Mouse (Mus musculus): ENCODE results near the gene Glra1.

The Glra1 gene

DNA sequence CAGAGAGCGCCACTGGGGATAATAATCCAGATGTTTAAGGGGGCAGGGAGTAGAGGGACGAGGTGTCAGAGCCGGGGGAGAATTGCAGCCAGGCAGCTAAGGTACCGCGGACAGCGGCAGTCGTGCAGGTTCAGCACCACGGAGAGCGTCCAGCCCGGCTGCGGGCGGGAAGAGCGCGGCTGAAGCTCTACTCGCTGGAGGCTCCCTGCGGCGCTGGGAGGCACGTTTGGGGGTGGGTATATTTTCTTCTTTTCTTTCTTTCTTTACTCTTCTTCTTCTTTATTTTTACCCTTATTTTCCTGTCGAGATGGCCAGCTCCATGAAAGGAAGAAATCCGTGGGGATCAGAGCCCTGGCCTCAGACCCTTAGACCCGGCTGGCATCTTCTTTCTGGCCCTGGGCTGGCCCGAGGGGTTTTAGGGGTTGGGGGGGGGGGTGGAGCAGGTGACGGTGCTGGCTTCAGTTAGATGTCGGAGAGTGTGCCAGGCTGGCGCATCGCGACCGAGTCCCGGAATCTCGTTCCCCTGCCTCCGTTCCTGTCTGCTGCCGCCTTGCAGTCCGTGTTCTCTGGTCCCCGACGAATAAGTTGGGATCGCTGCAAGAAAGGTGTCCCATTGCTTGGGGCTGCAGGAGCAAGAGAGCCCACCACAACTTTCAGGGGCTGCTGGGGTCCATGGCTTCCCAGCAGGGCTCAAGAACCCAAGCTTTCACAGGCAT is at the start of gene Glra1:
Glra1 (minus strand) TSS at position 391 of the 716 bp plus-strand sequence.
- peak; percentile 59 for DNase-seq (ENCODE audit: low read depth, low spot score)

DNA sequence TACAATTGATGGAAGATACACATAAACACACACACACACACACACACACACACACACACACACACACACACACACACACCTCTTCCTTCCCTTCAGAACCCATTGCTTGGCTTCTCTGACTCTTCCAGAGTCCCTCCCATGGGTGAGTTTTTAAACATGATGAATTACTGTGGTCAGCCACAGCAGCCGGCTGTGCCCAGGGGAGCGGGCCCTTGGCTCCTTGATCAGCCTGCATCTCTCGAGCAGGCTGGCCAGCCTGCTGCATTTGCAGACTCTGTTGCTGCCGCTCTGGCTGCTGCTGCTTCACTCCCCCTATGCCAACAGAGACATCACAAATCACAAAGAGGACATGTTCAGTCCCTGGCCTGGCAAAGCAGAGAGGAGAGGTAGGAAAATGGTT is 29.0 kb upstream of the Glra1 start:
- no peak for DNase-seq (ENCODE audit: low read depth, low spot score)

DNA sequence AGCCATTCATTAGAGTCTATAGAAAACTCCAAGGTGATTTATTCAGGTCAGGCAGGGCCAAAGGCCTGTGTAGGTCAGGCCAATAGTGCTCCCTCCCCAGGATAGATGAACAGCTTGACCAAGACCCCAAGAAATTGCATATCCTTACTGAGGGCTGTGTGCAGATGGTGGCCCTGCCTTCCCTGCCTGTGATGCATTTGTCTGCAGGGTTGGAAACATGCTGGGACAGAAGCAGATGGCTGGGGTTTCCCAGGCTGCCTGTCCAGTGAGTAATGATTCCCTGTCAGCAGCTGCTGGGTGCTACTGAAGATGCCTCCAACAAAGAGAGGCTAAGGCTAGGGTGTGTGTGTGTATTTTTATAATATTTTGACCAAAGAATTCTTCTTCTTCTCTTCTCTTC is 25.9 kb upstream of the Glra1 start:
- DNase-seq (ENCODE audit: low read depth, low spot score), result no peak

DNA sequence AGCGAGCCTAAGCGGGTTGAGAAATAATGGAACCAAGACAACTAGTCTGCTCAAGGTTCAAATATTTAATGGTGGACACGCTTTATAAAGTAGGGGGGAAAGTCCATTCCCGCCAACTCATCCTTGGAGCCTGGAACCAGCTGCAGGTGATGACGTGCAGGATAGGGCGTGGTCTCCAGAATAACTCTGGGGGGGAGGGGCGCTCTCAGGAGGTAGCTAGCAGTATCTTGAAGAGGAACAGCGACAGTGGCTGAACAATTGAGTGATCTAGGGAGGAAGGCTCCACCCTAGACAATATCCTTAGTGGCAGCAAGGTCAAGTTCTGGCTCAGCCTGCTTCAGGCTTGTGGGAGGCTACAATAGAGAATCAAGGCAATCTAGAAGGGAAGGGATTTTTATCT is 6.6 kb upstream of the Glra1 start:
- peak; percentile 53 for DNase-seq (ENCODE audit: low read depth, low spot score)

DNA sequence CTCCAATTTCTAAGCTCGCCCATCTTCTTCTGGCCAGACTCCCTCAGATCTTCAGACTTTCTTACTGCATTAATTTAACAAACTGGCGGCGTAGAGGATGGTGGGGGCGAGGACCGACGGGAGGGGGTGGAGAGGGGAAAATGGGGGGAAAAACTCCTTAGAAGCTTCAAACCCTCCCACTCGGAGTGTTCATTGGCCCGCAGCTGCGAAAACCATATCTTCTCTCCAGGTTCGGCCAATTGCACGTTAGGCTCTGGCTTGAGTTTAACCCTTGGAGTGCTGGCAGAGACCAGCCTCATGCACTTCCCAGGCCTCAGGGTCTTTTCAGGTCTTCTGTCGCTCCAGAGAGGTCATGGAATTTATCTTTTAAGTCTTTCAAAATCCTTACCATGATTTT is 524 bp upstream of the Glra1 start:
- no peak for DNase-seq (ENCODE audit: low read depth, low spot score)

DNA sequence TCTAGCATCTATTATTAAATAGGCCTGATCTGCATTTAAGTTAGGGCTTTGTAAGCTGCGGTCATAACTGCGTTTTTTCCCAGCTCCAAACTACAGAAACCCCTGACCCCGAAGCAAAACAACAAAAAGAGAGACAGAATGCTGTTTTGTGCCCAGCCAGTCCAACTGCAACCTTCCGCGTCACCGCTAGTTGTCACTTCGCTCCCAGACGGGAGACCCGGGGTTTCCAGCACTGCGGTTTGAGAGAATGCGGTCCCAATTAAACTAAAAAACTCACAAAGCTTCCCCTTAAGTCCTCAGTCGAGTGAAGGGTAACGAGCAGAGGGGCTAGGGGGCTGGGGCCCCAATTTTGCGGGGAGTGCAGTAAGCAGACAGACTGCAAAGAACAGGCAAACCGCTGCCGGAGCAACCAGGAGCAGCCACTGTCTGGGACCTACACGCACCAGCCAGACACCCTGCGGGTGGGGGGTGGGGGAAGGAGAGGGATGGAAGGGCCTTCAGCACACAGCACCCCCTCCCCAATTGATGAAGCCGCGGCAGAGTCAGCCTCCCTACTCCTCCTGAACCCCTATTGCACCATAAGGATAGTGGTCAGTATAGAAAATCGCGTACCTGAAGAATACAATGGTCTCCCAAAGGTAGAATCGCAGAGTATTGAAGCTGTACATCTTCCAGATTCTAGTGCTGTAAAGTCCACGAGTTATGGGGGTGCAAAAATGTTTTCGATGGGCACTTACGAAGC is 761 bp downstream of the Glra1 start:
- DNase-seq (ENCODE audit: low read depth, low spot score), result no peak

DNA sequence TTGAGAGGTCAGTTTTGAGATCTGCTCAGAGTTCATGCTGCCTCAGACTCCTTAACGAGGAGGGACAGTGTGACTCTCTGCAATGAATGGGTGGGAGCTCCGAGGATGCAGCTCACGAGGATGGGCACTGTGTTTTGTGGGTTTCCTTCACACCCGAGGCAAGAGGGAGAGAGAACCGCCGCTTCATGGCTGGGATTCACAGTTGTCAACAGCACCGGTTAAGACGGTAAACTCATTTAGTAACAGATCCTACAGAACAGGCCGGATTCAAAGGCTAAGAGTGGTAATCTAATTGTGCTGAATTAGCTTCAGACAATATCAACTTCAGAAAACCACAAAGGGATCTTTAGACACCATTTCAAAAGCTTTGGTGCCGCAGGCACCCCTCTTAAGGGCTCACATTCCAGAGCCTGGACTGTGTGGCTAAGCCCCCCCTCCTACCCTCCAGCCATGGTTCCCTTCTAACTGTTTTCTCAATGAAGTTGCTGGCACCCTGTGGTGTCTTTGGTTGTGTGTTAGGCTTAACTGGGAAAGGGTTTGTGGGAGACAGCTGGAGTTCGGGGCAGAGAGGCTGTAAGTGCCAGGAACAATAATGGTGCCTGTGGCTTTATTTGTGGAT is 6.4 kb downstream of the Glra1 start:
- no peak for DNase-seq (ENCODE audit: low read depth, low spot score)

DNA sequence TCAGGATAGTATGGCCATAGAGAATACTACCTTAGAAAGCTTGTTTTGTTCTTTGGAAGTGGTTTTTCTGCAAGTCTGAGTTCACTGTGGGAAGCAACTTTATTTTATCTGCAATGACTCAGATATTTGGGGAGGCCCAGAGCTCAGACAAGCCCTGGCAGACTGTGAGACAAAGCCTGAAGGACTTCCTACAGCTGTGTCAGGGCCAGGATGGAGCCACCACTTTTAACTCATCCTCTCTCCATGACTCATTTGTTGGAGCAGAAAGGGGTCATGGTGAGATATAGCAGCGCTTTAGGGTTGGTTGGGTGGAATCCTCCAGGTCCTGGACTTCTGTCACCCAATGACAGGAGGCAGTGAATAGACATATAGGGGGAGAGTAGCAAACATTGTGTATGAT is 12.3 kb downstream of the Glra1 start:
- DNase-seq (ENCODE audit: low read depth, low spot score), result no peak

DNA sequence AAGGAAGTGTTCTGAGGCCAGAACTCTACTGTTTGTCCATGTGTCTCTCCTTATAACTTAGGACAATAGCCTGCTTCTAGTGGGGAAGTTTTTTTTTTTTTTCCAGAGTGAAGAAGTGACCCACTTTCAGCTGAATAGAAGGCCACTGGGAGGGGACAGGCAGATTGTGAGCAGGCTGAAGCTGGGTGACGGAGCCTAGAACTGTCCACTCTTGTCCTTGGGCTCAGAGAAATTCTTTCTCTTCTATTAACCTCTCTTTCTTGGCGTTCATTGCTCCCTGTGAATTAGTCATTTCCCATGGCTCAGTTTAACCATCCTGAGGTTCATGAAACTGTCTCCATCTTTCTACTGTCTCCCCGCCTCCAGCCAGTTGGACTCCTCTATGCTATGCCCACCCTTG is 13.6 kb downstream of the Glra1 start:
- DNase-seq (ENCODE audit: low read depth, low spot score), result no peak

DNA sequence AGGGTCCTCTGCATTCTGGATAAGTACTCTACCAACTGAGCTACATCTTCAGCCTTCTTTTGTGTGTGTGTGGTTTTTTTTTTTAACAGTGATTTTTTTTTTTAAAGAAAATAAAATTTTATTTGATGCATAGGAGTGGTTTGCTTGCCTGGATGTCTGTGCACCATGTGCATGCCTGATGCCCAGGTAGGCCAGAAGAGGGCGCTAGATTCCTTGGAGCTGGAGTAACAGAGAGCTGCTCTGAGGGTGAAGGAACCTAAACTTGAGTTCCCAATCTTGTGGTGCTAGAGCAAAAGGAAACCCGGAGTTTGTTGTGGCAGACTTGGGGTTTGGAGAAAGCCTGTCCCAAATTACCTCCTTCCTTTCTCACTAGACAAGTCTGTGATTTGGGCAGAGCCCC is 16.8 kb downstream of the Glra1 start:
- DNase-seq (ENCODE audit: low read depth, low spot score), result no peak

DNA sequence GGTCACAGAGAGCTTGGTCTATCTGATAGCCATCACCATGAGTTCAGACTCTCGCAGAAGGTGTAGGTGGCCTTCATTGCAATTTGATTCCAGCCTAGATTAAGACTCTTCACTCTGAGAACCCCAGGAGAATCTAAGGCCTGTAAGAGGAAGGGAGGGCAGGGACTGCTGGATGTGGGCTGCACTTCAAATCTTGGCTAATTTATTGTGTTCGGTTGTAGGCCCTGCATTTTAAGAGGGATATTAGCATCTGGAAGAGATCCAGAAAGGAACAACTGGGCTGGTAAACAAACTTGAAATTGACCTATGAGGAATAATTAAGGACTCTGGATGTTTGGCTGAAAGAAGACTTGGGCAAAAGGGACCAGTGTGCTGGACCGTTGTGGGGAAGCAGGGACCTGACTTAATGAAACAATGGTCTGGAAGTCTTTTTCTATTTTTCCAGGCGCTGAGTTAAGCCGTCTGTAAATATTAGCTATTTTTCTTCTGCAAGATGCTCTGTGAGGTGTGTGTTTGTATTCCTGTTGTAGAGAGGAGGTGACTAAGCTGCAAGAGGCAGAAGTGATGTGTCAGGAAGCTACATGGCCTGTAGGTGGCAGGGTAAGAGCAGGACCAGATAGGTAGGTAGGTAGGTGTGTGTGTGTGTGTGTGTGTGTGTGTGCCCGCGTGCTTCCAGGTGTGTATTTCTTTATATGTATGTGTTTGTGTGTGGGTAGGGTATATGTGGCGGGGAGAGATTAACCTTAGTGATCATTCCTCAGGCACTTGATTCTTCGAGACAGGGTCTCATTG is 18.4 kb downstream of the Glra1 start:
- no peak for DNase-seq (ENCODE audit: low read depth, low spot score)

DNA sequence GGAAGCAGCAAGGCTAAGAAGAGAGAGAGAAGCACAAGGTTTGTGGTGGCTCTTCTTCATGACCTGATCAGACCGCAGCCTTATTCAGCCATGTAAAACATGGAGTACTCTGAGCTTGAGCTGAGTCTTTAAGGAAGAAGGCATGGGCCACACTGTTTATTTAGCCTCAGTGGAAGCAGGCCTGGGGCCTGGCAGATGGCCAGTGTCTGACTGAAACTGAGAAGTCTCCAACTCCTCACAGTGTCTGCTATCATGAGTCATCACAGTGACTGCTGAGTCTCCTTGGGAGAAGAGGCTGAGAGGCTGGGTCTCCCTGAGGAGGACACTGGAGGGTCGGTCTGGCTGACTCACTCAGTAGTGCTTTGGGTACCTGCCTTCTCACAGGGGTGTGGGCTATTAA is 33.6 kb downstream of the Glra1 start:
- no peak for DNase-seq (ENCODE audit: low read depth, low spot score)

DNA sequence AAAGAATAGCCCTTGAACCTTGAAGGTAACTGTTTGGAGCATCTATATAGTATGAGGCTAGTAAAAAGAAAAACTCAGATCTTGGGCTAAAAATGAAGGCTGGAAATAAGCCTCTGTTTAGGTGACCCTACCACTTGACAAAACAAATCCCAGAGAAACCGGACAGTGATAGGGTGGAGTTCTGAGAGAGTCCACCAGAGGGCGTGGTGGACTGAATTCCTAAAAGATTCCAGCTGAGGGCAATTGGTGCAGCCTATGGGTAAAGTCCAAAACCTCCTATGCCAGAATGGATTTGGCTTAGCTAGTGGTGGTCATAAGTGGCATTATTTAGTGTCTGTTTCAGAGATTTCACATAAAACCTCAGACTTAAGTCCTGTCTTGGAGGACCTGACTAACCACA is 36.9 kb downstream of the Glra1 start:
- DNase-seq (ENCODE audit: low read depth, low spot score), result peak; percentile 28

DNA sequence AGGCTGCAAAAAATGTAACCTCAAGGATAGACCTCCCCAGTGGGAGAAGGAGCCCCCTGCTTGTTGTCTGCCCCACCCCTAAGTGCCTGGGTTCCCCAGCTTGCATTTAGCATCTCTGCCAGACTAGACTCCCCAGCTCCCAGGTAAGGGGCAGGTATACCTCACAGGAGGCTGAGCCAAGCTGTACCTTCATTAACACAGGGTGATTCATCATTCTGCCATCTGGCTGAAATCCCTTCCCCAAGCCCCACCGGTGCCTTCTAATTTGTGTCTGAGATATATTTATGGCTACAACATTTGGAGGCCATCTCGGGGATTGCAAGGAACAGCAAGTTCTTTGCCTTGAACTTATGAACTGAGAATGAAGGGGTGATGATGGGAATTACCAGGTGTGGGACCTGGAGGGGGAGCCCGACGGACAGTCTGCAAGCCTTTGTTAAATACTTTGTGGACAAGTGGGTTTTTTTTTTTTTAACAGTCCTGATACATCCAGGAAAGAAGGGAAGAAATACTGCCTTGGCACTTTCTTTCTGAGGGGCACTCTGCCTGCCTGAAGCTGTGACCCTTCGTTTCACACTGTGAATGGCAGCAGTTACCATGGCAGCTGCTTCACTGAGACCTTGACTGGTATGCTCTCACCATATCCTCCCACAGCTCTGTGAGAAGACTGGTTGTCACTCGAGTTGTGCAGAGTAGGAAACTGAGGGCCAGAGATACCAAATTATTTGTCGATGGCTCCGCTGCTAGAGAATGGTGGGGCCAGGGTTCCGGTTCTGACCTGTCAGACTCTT is 41.5 kb downstream of the Glra1 start:
- DNase-seq (ENCODE audit: low read depth, low spot score), result no peak

DNA sequence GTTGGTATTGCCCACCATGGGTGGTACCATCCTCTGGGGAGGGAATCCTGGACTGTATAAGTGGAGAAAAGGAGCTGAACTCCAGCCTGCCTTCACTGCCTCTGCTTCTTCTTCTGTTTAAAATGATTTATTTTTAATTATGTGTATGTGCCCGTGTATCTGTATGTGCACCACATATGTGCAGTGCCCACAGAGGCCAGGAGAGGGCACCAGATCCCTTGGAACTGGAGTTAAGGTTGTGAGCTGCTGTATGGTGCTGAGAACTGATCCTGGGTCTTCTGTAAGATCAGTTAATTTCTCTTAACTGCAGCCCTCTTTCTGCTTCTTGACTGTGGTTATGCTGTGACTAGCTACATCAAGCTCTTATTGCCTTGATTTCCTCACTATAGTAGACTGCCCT is 62.3 kb downstream of the Glra1 start:
- DNase-seq (ENCODE audit: low read depth, low spot score), result no peak

DNA sequence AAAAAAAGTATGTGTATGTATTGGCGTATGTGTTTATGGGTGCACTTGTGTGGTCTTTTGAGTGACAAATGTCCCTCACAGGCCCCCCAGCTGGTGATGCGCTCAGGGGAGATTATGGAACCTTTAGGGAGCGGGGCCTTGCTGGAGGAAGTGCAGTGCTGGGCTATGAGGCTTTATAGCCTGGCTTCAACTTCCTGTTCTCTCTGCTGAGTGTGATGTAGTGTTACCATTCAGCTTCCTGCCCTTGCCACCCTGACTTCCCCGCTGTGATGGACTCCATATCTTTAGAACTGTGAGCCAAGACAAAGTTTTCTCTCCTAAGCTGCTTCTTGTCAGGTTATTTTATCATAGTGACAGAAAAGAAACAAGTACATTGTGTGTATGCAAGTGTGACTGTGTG is 65.3 kb downstream of the Glra1 start:
- no peak for DNase-seq (ENCODE audit: low read depth, low spot score)

DNA sequence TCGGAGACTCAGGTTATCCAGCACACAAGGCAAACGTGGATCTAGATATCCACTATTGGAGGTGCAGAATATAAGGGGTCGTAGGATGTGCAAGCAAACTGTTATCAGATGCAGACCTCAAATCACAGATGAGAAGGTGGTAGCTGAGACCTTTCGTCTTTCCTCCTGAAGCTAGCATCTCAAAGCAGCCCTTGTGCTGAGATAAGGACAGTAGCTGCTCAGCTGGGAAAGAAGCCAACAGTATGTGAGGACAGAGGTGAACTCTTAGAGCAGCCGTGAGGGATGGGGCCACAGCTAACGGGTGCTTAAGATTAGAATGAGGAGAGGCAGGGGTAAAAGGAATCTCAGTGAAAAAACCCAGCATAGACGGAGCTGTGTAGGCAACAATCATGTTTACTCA is 65.9 kb downstream of the Glra1 start:
- no peak for DNase-seq (ENCODE audit: low read depth, low spot score)

DNA sequence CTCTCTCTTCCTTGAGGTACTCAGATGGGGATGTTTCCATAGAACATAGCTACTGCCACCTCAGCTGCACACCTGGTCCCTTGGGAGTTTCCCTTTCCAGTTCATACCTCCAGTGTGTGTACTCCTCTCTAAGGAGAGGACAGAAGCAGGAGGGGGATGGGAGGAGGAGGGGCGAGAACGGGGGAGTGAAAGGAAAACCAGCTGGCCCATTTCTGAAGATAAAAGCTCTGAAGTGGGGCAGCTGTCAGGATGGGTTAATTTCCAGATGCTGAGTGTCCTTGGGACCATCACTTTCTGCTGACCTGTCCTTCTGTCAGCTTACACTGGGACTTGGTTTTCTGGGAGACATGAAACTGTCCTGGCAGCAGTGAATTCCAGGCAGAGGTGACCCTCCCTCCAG is 73.2 kb downstream of the Glra1 start:
- DNase-seq (ENCODE audit: low read depth, low spot score), result no peak

DNA sequence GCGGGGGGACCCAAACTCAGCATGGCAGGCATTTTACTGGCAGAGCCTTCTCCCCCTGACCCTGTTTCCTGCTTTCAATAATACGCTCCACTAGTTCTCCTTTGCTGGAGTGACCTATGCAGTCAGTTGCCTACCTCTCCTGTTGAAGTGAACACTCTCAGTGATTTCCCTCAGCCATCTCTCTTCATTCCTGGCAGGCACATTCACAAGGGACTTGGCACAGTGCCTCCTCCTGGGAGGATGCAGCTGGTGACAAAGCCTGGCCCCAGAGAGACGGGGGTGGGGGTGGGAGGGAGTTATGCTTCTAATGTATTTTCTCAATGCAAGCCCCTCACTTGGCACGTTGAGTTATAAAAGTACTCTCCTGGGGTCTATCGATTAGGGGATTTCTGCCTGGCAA is 74.6 kb downstream of the Glra1 start:
- DNase-seq (ENCODE audit: low read depth, low spot score), result no peak

DNA sequence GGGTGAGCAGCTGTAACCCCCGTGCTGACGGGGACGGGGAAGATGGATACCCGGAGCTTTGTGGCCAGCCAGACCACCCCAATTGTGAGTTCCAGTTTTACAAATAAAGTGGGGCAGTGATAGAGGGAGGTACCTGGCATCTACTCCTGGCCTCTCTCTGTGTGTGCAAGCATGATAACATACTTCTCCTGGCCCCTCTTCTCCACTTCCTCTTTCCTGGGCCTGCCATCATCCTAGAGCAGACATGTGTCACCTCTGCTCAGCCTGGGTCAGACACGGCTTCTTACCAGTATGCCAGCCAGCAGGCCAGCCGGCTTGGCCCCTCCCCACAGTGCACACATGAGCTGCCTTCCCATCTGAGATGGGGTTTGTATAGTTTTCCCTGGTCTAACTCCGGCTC is 77.3 kb downstream of the Glra1 start:
- no peak for DNase-seq (ENCODE audit: low read depth, low spot score)

Data from WW6 (cell line).